Mouse (Mus musculus) erythroblast, embryonic 14.5 days (primary cell): ENCODE results near the gene Pde1a. TPM values are rescaled to one million over a fixed set of nuclear protein-coding genes. Genes with fewer than 3 reads are reported as not detected.

Experiments used
- H3K27me3 ChIP-seq: 2 replicates; pipeline ENCODE4 v1.6.1; 2012; ENCODE audit warnings: inconsistent platforms; ENCODE audit not compliant: control insufficient read depth
- H3K36me3 ChIP-seq: 2 replicates; pipeline ENCODE4 v1.6.1; 2012; ENCODE audit warnings: mild to moderate bottlenecking, inconsistent platforms; ENCODE audit not compliant: control insufficient read depth
- H3K4me1 ChIP-seq: 2 replicates; pipeline ENCODE4 v1.6.1; 2012; ENCODE audit warnings: inconsistent platforms; ENCODE audit not compliant: control insufficient read depth
- H3K4me3 ChIP-seq: replicated peaks from 2 replicates; pipeline ENCODE3; 2012; ENCODE audit warnings: moderate library complexity, mild to moderate bottlenecking, inconsistent platforms
- H3K9me3 ChIP-seq: 2 replicates; pipeline ENCODE4 v1.6.1; 2012; ENCODE audit warnings: low read length, inconsistent platforms, mixed read lengths; ENCODE audit not compliant: control insufficient read depth
- GATA1 ChIP-seq: IDR thresholded peaks from 2 replicates; pipeline ENCODE4 v1.6.1; 2012; ENCODE audit warnings: low read length, inconsistent platforms, mixed read lengths
- TAL1 ChIP-seq: IDR thresholded peaks from 3 replicates; pipeline ENCODE4 v1.6.1; 2012; ENCODE audit warnings: low read length, inconsistent platforms, mixed read lengths
- polyA plus RNA-seq: library from polyadenylated mRNA; stranded (reverse); fragments of >175 nt; gene quantifications from 2 replicates; pipeline ENCODE4 v1.2.3, GENCODE M21; 2012

Gene Pde1a
- polyA plus RNA-seq, 1 experiment = not detected

DNA sequence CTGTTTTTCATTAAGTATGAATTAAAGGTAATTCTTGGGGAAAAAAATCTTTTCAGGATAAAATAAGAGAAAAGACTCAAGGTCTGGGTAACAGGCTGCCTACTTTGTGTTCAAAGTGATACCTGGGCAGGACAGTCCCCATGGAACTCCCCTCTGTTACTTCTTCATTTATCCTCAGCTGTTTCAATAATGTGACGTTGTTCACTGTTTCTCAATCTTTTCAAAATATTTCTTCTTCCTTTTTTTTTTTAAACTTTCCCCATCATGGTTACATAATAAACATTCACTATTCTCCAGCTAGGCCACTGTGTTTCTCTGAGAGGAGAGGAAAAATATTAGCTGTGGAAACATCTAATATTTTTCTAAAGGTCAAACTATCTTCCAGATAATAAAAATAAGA lies 103.7 kb downstream of the Pde1a start:
- H3K9me3 ChIP-seq = peaks cover 2% of the 10 kb centered on the region; the same call in 1 of the 2 replicates
- H3K4me3 ChIP-seq = no peak overlapping the region

DNA sequence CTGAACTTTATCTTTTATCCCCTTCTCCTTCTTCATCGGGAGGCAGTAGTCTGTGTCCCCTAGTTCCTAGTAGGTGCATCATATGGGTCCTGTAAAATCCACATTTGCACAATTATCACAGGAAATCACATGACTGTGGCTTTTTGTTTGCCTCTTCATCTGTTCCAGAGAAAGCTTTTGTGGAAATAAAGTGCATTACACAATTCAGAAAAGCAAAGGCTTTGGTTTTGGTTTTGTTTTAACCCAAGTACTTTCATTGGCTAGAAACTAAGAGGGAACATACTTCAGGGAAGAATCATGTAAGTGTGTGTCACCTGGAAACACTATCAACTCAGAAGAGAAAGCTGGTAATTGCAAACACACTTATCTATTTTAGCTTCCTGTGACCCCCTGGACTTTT lies 104.2 kb downstream of the Pde1a start:
- H3K4me1 ChIP-seq = no peaks in the 10 kb centered on the region
- no peaks in the 10 kb centered on the region for H3K36me3 ChIP-seq
- H3K27me3 ChIP-seq = no peaks in the 10 kb centered on the region
- H3K4me3 ChIP-seq = no peak overlapping the region
- H3K9me3 ChIP-seq = peaks cover 2% of the 10 kb centered on the region; the same call in 1 of the 2 replicates
- TF ChIP-seq TAL1 (no peak), GATA1 (no peak)

More for the DNA sequence above, 103.7 kb downstream of the Pde1a start:
- TF ChIP-seq GATA1 (no peak), TAL1 (no peak)
- no peaks in the 10 kb centered on the region for H3K27me3 ChIP-seq
- no peaks in the 10 kb centered on the region for H3K36me3 ChIP-seq
- H3K4me1 ChIP-seq = no peaks in the 10 kb centered on the region

DNA sequence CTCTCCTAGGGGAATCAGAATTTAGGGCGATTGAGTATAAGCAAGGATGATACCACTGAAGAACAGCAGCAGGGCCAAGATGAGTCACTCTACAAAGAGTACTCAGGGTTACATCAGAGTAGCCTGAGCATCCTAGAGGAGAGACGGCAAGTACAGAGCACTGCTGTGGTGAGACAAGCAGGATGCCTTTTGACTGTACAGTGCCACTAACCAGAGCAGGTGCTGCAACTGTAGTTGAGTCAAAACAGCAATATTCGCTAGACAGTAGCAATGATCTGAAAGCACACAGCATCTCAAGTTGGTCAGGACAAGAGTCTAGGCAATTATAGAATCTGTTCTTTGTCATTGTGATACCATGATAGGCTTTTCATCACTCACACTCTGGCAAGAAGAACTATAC lies 115.1 kb downstream of the Pde1a start:
- no peaks in the 10 kb centered on the region for H3K27me3 ChIP-seq
- no peak overlapping the region for H3K4me3 ChIP-seq
- no peaks in the 10 kb centered on the region for H3K36me3 ChIP-seq
- no peaks in the 10 kb centered on the region for H3K4me1 ChIP-seq
- TF ChIP-seq TAL1 (no peak), GATA1 (no peak)
- no peaks in the 10 kb centered on the region for H3K9me3 ChIP-seq

DNA sequence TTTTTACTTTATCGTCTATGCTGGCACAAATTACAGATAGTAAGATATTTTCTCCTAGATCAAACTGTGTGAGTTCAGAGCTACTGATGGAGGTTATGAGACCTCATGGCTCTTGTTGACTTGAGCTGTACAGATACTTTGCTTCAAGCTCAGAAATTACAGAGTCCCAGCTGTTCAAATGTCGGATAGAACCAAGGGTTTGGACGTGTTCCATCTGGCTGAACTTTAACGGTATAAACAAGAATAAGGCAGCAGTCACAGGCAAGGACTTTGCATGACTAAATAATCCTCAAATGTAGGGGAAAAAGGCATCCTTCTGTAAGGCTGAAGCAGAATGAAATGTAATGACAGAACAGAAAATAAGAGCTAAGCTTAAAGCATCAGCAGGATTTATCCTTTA lies 116.2 kb downstream of the Pde1a start:
- H3K4me3 ChIP-seq = no peak overlapping the region
- H3K27me3 ChIP-seq = no peaks in the 10 kb centered on the region
- H3K36me3 ChIP-seq = no peaks in the 10 kb centered on the region
- no peaks in the 10 kb centered on the region for H3K9me3 ChIP-seq
- H3K4me1 ChIP-seq = no peaks in the 10 kb centered on the region
- no peak for TF ChIP-seq GATA1

DNA sequence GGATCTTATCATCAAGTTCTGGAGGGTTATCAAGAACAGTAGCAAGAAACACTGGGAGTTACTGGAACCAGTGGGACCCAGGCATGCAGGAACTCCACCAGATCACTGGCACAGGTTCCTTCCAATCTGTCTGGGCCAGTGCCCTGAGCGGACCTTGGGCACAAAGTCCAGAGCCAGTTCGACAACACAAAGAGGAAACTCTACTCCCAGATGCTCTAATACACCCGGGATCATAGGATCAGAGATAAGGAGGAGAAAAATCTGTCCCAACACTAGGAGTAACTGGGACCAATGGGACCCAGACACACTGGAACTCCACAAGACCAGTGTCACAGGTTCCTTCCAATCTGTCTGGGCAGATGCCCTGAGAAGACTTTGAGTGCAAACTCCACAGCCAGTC lies 130.1 kb downstream of the Pde1a start:
- TF ChIP-seq GATA1 = no peak
- TF ChIP-seq TAL1 = no peak
- no peaks in the 10 kb centered on the region for H3K27me3 ChIP-seq

GRCm38 (mm10) chr2:79998460-79998859 lies 130.8 kb downstream of the Pde1a start:
- TF ChIP-seq TAL1 = no peak
- TF ChIP-seq GATA1 = no peak
- Histone ChIP-seq H3K4me3 (no peak overlapping the region), H3K27me3 (no peaks in the 10 kb centered on the region), H3K4me1 (no peaks in the 10 kb centered on the region), H3K9me3 (no peaks in the 10 kb centered on the region; the same call in 1 of the 2 replicates), H3K36me3 (no peaks in the 10 kb centered on the region)

More for the DNA sequence above, 130.1 kb downstream of the Pde1a start:
- H3K9me3 ChIP-seq = no peaks in the 10 kb centered on the region; the same call in 1 of the 2 replicates
- no peaks in the 10 kb centered on the region for H3K4me1 ChIP-seq
- H3K36me3 ChIP-seq = no peaks in the 10 kb centered on the region
- no peak overlapping the region for H3K4me3 ChIP-seq

DNA sequence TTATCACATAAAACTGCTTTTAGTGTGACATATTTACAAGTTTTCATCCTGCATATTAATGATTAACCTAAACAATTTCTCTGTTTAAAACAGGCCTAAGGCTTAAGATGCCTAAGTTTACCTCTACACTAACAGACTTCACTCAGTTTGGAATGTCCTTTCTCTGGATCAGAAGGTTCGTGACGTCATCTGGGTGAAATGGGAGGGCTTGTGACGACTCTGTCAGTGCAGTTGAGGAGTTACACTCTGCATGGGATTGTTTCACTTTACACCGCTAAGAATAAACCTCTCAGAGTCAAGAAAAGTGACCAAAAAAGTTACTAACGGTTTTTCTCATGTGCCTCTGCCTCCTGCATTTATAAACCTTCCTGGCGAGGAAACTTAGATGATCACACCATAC lies 137.6 kb downstream of the Pde1a start:
- no peaks in the 10 kb centered on the region for H3K4me1 ChIP-seq
- no peak for TF ChIP-seq TAL1
- no peak for TF ChIP-seq GATA1
- no peaks in the 10 kb centered on the region for H3K36me3 ChIP-seq
- H3K27me3 ChIP-seq = no peaks in the 10 kb centered on the region
- H3K4me3 ChIP-seq = no peak overlapping the region
- H3K9me3 ChIP-seq = no peaks in the 10 kb centered on the region

GRCm38 (mm10) chr2:79983778-79984177 lies 145.5 kb downstream of the Pde1a start:
- no peaks in the 10 kb centered on the region for H3K4me1 ChIP-seq
- H3K4me3 ChIP-seq = no peak overlapping the region
- H3K36me3 ChIP-seq = no peaks in the 10 kb centered on the region
- TF ChIP-seq GATA1 = no peak
- no peak for TF ChIP-seq TAL1
- H3K27me3 ChIP-seq = no peaks in the 10 kb centered on the region
- no peaks in the 10 kb centered on the region for H3K9me3 ChIP-seq

GRCm38 (mm10) chr2:79983222-79983632 lies 146.0 kb downstream of the Pde1a start:
- H3K36me3 ChIP-seq = no peaks in the 10 kb centered on the region
- H3K4me1 ChIP-seq = no peaks in the 10 kb centered on the region
- TF ChIP-seq GATA1 = no peak
- TF ChIP-seq TAL1 = no peak
- no peaks in the 10 kb centered on the region for H3K27me3 ChIP-seq
- H3K4me3 ChIP-seq = no peak overlapping the region
- no peaks in the 10 kb centered on the region for H3K9me3 ChIP-seq

DNA sequence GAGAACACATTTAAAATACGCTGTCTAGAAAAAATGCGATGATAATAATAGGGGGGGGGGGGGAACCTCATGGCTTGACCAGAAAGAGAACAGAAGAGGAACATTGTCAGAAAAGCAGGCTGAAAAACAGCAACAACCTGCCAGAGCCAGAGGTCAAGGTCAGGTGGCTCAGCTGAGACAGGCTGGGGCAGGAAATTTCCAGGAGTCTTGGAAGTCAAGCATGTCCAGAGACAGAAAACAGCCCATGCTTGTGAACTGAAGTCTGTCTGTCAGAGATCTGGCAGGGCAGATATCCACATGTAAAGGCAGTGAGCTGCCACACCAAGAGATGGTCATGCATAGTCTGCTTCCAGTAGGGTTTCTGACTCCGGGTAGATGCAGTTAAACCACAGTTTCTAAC lies 147.5 kb downstream of the Pde1a start:
- H3K27me3 ChIP-seq = no peaks in the 10 kb centered on the region
- H3K4me3 ChIP-seq = no peak overlapping the region
- no peaks in the 10 kb centered on the region for H3K36me3 ChIP-seq
- H3K4me1 ChIP-seq = no peaks in the 10 kb centered on the region
- H3K9me3 ChIP-seq = no peaks in the 10 kb centered on the region
- TF ChIP-seq TAL1 = no peak
- no peak for TF ChIP-seq GATA1
